Mouse (Mus musculus) heart, adult 10 weeks (tissue): ENCODE measurements around the gene Guk1. TPM values are rescaled to one million over a fixed set of nuclear protein-coding genes. Genes with fewer than 3 reads are reported as not detected.

Experiments used
- polyA plus RNA-seq: library from polyadenylated mRNA; stranded (reverse); fragments of 350-450 nt; fragmentation: Illumina TruSeq; extraction: RNeasy Lipid Tissue Mini Kit (QIAGEN cat#74804); gene quantifications from one replicate; pipeline ENCODE4 v1.2.3, GENCODE M21; 2014; ENCODE audit warnings: low read depth, low replicate concordance

Gene Guk1
- polyA plus RNA-seq = 107 TPM

GRCm38 (mm10) chr11:59192059-59192386, at the start of gene Guk1:
Gene Guk1 (minus strand): TSS chr11:59192212.

GRCm38 (mm10) chr11:59228122-59228953, 36.3 kb upstream of the Guk1 start, which contains the start of gene Arf1:
Gene Arf1 (minus strand): TSS chr11:59228270.

GRCm38 (mm10) chr11:59208153-59208831, 16.3 kb upstream of the Guk1 start, which contains the start of gene 2310033P09Rik:
Gene 2310033P09Rik (plus strand): TSS chr11:59208321.

GRCm38 (mm10) chr11:59202081-59202995, 10.3 kb upstream of the Guk1 start, which contains the start of gene Mrpl55:
Gene Mrpl55 (plus strand): TSS chr11:59202486.

GRCm38 (mm10) chr11:59182864-59183331, 9.1 kb downstream of the Guk1 start, which contains the start of gene Gjc2:
Gene Gjc2 (minus strand): TSS chr11:59183213.

GRCm38 (mm10) chr11:59163255-59164236, 28.5 kb downstream of the Guk1 start, which contains the start of gene Iba57:
Gene Iba57 (minus strand): TSS chr11:59163739.

GRCm38 (mm10) chr11:59135904-59136452, 56.0 kb downstream of the Guk1 start, which contains the start of gene Obscn:
Gene Obscn (minus strand): TSS chr11:59136402.

Other genes with a start within 250 kb of the Guk1 start
- gene Hist3h2ba, start 243.3 kb downstream of the Guk1 start, polyA plus RNA-seq = 0.94 TPM
- gene Hist3h2a, start 237.5 kb downstream of the Guk1 start, polyA plus RNA-seq = 13.8 TPM
- gene Trim17, start 237.5 kb downstream of the Guk1 start, polyA plus RNA-seq = 0.24 TPM
- gene Trim11, start 214.1 kb downstream of the Guk1 start, polyA plus RNA-seq = 21.1 TPM
- gene Obscn, start 55.8 kb downstream of the Guk1 start, polyA plus RNA-seq = 444 TPM
- gene Iba57, start 28.5 kb downstream of the Guk1 start, polyA plus RNA-seq = 14.1 TPM
- 0.55 TPM for gene Gjc2, start 9.0 kb downstream of the Guk1 start, polyA plus RNA-seq
- gene Mrpl55, start 10.3 kb upstream of the Guk1 start, polyA plus RNA-seq = 135 TPM
- gene 2310033P09Rik, start 16.1 kb upstream of the Guk1 start, polyA plus RNA-seq = 11.9 TPM
- gene Arf1, start 36.1 kb upstream of the Guk1 start, polyA plus RNA-seq = 279 TPM
- gene Wnt3a, start 98.5 kb upstream of the Guk1 start, polyA plus RNA-seq = not detected
- gene Wnt9a, start 114.7 kb upstream of the Guk1 start, polyA plus RNA-seq = 4.0 TPM
- not detected for gene Prss38, start 183.4 kb upstream of the Guk1 start, polyA plus RNA-seq